Mouse (Mus musculus): ENCODE results near the gene Xpr1.

The Xpr1 gene

DNA sequence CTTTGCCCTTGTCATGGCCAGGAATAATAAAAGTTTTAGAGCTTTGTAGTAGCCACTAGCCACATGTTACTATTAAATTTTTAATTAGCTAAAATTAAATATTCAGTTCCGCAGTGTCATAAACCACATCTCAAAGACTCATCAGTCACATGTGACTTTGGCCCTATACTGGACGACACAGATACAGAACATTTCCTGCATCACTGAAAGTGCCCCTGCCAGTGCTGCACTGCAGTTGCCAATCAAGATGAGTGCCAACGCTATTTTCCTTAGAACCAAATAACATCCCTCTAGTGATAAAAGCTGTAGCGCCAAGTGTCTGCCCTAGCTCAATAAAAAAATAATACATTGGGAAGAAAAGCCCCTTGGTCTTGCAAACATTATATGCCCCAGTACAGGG is 17.2 kb downstream of the Xpr1 start:
- no peak for DNase-seq (ENCODE audit: low spot score)

DNA sequence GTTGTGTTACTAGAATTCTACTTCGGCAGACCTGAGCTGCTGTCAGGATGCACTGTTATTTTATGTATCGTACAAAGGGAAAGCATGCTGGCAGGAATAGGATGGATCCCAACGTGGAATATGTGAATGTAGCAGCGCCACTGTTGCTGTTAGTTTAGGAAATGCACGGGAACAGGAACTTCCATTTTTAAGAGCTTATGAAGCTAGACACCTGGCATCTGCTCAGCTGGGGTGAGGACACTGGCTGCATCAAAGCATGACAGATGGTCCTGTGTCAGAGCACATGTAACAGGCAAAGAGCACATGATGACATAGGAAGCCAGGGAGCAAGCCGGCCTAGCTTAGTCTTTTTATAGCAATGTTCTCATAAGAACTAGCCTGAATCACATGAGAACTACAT is 22.4 kb downstream of the Xpr1 start:
- no peak for DNase-seq (ENCODE audit: low spot score)

DNA sequence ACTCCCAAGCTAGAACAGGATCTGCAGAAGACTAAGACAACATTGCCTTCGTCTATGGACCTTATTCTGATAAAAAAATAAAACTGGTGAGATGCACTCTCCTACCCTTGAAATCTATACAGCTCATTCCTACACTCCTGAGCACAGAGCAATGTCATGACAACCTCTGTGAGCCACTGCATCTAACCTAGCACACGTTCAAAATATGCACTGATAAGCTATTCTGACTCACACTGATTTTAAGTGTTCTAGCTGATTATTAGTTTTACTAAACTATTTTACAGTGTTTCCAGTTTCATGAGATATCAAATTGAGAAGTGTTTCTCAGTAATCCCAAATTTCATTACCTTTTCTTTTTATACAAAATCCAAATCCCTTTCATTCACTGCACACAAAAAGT is 23.2 kb downstream of the Xpr1 start:
- no peak for DNase-seq (ENCODE audit: low spot score)

DNA sequence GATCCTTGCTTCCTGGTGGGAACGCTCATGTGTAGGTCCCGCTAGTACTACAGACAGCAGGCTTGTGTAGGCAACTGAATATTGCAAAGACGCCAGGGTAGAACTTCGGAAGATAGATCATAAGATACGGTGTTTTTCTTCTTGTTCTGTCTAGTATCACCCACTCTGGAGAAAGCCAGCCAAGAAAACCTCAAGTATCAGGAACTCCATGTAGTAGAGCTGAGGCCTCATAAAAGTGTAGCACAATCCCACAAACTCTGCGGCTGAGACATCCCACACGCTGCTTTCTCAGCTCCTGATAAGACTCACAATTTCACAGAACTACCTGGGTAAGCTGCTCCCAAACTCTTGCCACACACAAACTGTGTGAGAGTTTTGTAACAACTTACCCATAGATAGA is 24.4 kb downstream of the Xpr1 start:
- no peak for DNase-seq (ENCODE audit: low spot score)

DNA sequence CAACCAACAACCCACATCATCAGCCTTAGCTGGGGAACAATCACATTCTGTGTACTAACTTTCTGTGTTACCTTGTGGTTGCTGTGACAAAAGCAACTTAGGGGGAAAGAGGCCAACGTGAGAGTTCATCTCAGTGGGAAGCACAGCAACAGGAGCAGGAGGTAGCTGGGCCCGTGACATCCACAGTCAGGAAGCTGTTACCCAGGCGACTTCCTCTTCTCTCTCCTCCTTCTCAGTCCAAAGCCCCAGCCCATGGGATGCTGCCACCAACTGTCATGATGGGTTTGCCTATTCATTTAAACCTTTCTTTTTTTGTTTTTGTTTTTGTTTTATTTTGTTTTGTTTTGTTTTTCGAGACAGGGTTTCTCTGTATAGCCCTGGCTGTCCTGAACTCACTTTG is 25.7 kb downstream of the Xpr1 start:
- DNase-seq (ENCODE audit: low spot score), result no peak

DNA sequence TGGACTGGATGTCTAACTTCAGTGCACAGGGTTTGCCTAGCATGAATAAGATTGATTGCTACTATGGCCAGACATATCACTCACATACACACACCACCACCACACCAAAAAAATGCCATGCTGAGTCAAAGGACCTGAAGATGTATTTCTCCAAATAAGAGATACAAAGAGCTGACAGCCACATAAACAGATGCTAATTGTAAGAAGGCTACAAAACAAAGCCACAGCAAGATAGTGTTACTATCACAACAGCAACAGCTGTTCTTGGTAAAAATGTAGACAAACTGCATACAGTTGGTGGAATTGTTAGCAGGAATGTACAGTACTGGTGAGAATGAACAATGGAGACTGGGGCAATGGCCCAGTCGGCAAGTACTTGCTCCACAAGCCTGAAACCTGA is 28.8 kb downstream of the Xpr1 start:
- DNase-seq (ENCODE audit: low spot score), result no peak

DNA sequence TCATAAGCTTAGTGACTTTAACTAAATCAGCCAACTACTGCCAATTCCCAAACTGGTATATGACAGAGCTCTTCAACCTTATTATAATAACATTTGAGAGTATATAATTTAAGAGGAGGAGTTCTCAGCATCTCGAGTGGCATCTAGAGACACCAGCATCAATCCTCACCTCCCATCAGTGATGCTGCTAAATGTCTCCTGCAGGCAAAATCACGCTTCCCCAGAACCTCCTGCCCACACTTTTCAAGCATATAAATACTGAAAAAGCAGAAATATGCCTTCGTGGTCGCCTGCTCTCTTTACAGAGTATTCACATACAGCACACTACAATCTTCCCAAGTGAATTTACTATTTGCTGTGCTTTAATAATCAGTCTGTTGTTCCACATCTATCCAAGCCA is 30.7 kb downstream of the Xpr1 start:
- DNase-seq (ENCODE audit: low spot score), result no peak

DNA sequence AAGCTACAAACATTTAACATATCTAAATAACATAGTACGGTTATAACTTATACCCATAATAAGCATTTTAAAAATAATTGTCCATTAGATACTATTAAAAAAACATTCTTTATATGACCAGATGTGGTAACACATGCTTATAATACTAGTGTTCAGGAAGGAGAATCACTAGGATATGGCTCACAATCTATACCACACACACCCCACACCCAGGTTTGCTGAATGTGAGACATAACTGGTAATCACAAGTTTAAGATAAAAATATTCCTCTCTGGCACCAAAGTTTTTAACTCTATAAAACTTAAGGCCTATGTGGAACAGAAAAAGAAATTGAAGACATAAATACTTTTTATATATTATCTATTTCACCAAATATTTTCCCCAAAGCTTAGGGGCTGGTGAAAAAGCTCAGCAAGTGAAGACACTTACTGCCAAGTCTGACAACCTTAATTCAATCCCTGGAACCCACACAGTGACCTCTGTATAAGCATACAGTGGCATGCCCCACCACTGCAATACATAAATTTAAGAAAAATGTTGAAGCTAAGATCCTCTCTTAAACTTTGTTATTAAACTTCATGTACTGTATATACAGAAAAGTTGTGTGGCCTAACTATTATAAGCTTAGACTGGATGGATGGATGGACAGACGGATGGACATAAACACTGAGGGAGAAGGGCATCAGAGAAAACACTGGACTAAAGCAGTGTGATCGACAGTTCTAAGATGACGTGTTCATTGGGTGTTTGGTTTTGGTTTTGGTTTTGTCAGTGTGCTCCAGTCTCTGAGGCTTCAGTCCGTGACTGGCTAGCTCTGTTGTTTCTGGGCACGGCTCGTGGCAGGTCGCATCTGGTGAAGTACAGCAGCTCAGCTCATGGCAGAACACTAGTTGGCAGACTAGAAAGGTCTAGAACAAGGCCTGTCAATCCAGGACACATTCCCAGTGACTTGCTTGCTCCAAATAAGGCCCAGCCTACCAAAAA is 33.6 kb downstream of the Xpr1 start:
- DNase-seq (ENCODE audit: low spot score), result no peak

DNA sequence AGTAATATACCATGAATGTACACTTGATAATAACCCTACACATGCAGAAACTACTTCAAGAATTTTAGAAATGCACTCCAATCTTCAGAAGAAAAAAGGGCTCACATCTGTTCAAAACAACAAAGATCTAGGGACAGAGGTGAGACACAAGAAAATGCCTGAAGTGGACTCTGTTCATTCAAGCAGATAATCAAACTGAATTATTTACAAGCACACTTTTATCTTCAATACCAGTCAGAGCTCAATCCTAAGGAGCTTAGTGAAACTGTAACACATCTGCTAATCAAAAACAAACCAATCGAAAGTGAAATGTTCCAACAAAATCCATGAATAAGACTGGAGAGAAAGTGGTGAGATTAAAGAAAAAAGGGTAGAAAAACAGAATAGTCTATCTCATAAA is 35.3 kb downstream of the Xpr1 start:
- no peak for DNase-seq (ENCODE audit: low spot score)

DNA sequence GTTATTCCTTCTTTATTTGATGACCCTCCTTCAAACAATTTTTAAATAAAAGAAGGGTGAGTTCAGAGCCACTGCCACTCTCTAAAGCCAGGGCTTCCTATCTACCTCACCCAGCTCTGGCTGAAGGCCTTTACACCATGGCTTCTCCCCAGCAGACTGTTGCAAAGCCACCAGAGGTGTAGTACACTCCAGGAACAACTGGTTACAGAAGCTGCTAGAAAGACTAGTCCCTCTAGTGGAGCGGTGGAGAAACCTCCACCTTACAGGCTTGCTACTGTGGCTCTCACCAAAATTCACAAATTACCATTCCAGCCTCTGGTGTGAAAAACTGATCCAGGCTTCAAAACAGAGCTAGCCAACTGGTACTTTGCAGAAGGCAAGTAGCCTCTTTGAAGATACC is 37.9 kb downstream of the Xpr1 start:
- DNase-seq (ENCODE audit: low spot score), result no peak

DNA sequence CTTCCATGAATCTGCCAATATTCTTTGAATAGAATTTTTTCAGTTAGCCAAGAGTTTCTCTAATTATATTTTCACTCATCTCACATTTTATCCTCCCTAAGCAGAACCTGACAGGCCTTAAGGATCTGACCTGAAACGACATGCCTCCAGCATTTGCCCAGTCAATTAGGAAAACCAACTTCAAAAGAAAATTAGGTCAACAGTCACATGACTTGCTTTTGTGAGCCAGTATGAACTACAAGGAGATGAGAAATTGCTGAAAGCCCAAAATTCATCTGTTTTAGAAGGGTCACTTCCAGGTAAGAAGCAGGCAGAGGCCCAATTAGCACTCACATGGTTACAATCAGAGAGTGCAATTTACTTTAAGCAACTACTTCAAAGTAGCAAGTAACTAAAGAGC is 44.4 kb downstream of the Xpr1 start:
- no peak for DNase-seq (ENCODE audit: low spot score)

DNA sequence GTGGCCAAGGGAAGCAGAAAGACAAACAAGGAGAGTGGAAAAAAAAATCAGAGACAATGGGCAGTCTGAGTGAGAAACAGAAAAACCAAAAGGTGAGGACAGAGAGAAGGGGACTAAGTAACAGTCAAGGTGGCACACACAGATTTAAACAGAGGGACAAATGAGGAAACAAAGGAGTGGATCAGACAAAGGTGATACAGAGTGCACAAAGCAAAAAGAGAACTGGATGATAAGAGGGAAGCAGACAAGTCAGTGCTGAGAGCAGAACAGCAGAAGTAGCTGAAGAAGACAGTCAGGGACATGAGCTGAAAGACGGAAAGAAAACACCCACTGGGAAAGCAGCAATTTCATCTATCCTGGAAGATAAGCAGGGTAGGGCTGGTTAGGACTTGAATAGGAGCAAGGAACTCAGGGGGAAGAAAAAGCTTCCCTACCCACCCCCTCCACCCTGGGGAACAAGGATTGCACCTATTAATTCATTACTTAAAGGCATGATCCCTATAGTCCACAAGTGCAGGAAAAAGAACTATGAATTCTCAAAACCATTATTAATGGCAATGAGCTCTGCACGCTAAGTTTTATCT is 47.0 kb downstream of the Xpr1 start:
- no peak for DNase-seq (ENCODE audit: low spot score)

DNA sequence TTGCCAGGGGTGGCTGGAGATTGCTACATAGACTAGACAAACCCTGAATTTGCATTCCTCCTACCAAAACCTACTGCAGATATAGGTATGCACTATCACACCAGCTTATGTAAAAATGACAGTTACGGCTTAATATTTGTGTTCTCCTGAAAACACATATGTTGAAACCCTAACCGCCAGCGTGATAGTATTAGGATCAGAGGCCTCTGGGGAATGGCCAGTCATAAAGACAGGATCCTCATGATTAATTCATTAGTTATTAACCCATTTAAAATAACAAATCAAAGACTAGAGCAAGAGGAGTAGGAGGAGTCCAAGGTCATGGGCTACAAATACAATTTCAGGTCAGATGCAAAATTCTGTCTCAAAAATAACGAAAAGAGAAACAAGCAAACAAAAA is 50.8 kb downstream of the Xpr1 start:
- DNase-seq (ENCODE audit: low spot score), result no peak

DNA sequence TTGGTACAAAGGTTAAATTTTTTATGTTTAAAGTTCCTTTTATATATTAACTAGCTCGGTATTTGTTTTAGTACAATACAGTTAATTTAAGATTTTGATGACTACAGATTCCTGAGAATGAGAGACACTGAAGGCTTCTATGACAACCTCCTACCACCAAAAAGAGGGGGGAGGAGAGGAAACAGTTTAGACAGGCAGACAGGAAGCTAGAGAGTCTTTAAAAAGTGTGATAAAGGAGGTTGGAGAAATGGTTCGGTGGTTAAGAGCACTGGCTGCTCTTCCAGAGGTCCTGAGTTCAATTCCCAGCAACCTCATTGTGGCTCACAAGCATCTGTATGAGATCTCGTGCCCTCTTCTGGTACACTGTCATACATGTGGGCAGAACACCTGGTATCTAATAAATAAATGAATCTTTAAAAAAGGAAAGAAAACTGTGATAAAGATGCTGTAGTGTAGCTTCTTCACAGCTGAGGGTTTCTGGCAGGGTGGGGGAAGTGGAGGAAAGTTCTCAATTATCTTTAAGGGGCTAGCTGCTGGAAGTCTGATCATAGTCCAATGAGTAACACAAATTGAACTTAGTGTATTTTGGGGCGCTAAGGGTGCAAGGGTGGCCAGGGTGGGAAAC is 55.6 kb downstream of the Xpr1 start:
- DNase-seq (ENCODE audit: low spot score), result no peak

DNA sequence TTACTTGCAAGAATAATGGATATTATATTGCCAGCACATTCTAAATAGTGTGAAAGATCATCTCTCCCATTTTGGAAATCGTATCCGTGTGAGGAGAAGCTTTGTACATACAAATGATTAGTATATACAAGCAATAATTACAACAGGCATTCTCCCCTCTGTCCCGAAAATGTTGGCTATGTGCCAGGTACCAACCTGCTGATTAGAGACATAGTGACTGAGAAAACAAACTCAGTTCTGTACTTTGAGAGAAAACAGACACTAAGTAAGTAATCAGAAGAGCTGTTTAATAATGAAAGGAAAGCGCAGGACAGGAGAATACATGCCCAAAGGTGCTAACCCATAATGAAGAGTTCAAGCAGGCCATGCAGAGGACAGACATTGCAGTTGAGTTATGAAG is 64.1 kb downstream of the Xpr1 start:
- DNase-seq (ENCODE audit: low spot score), result no peak

DNA sequence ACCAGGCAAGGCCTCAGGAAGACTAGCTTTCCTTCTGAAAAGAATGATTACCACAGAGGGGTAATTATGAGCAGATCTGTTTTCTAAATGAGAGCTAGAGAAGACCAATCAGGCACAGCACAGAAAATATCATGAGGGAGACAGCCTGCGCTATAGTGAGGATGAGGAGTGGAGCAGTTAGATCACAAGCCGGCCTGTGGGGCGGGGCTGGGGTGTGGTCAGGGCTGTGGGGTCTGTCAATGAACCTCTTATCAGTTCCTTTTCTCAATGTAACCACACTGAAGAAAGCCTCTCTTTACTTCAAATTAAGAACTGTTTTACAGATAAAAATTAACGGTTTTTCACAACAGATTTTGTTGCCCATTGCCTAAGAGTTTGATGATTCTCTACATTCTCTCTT is 65.7 kb downstream of the Xpr1 start:
- DNase-seq (ENCODE audit: low spot score), result no peak

DNA sequence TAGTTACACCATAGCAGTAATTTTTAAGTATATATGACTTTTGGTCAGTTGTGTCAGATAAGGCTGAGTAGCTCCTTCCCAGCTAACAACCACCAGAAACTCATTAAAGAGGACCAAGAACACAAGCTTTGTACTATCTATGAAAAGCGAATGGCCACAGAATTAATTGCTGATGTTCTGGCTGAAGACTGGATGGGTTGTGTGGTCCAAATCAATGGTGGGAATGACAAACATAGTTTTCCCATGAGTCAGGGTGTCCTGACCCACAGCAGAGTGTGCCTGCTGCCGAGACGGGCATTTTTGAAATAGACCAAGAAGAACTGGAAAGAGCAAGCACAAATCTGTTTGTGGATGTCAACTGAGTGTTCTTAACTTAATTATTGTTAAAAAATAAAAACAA is 68.7 kb downstream of the Xpr1 start:
- no peak for DNase-seq (ENCODE audit: low spot score)

DNA sequence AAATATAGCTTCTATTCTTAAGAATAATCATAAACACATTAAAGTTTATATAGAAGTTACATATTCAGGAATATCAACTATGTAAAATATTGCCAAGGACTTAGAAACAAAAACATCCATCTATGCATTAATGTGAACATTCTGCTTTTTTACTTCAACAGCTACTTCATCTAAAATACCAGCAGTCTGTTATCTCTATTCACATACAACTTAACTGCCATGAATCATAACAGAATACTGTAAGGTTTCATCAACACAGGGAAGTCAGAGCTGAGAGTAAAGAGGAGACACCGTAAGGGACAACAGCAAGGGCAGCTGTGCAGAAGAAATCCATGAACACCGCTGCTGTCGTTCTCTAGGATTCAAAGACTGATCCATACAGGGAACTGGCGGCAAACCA is 69.9 kb downstream of the Xpr1 start:
- DNase-seq (ENCODE audit: low spot score), result no peak

DNA sequence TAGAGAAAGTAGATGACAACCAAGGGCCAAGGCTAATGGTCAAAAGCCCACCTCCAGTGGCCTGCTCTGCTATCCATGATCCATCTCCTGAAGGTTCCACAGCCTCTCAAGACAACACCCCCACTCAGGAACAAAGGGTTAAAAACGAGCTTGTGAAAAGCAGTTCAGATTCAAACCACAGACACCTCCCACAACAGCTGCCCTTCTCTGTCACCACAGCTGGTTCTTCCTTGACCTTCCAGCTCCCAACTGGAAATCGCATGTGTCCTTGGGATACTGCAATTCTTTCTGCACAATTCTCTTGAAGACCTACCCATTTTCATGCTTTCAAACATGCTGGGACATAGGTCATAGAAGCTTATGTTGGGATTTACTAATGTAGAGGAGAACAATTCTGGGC is 73.2 kb downstream of the Xpr1 start:
- DNase-seq (ENCODE audit: low spot score), result no peak

DNA sequence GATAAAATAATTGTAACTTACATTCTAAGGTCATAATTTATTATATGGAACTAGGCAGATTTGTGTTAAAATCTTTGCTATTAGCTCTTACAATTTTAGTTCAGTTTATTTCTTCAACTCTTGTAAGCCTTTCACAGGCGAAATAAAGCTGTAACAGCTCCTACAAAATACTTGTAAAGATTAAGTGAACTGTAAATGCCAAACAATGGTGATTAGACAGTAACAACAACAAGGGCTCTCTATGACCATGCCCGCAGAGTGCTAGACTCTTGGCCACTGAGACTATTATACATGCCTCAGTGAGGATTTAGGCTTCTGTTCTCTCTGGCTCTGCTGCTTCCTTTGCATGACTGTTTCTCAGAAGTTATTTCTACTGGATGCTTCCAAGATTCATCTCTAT is 77.6 kb downstream of the Xpr1 start:
- DNase-seq (ENCODE audit: low spot score), result no peak

DNA sequence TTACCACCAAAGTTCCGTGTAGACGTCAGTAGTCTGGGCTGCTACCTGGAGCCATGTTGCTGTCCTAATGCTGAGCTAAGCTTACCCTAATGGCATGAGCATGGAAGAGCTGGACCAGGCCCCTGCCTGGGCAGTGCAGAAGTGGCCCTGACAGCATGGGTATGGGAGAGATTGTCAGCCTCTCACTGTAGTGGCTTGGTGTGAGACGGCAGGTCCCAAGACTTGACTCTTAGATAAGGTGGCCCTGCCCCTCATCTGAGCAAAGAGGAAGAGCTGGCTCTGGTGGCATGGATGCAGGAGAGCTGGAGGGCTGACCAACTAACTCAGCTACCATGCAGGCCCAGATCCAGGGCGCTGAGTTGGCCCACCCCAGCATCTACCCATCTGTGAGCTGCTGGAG is 79.9 kb downstream of the Xpr1 start:
- DNase-seq (ENCODE audit: low spot score), result no peak

DNA sequence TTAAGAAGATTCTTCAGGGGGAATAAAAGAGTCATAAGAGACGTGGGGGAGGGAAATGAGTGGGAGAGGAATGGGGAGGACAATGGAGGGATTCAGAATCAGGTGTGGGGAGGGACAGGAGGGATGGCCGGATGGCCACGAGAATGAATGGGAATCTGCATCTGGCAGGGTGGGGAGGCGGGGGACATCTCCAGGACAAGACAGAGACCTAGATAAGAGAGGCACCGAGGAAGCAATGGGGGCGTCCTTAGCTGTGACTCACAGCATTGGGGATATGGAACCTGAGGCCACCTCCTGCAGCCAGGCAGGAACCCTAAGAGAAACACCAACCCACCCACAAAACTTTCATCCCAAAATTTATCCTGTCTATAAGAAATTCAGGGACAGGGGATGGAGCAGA is 81.3 kb downstream of the Xpr1 start:
- DNase-seq (ENCODE audit: low spot score), result no peak

DNA sequence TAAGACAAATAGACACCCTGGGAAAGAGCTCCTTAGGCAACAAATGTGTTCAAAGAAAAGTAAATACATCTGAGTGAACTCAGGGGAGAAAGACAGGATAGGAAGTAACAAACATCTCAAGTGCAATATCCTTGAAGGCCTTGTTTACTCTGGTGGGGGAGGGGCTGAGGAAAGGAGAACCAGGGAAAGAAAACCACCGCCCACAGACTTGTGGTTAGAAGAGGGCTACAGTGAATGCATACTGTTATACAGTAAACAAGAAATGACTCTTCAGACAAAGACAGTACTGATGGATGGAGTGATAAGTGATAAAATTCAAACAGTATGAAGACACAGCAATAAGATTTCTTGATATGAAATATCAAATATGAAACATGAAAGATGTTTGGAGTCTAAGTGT is 95.0 kb downstream of the Xpr1 start:
- DNase-seq (ENCODE audit: low spot score), result no peak

All from ovary, adult 18-20 months (tissue).